Mouse (Mus musculus) kidney, adult 2 months (tissue): ENCODE data around the gene Aldh8a1. TPM values are rescaled to one million over a fixed set of nuclear protein-coding genes. Genes with fewer than 3 reads are reported as not detected.

ENCODE experiments used
- DNase-seq: peaks from one replicate; pipeline ENCODE4 v3.0.0; 2021
- H3K27ac ChIP-seq: fragments of 200-500 bp; 2 replicates; pipeline ENCODE4 v1.5.1; 2012; ENCODE audit warnings: low read depth, low read length, control low read depth, inconsistent platforms; ENCODE audit not compliant: insufficient read depth
- H3K27me3 ChIP-seq: fragments of 200-500 bp; replicated peaks from 2 replicates; pipeline ENCODE4 v1.6.1; 2012; ENCODE audit warnings: mild to moderate bottlenecking, moderate library complexity, low read length, inconsistent platforms; ENCODE audit not compliant: control insufficient read depth, insufficient read depth
- H3K36me3 ChIP-seq: fragments of 200-500 bp; 2 replicates; pipeline ENCODE4 v1.6.1; 2012; ENCODE audit warnings: mild to moderate bottlenecking, moderate library complexity, low read length, inconsistent platforms; ENCODE audit not compliant: control insufficient read depth, insufficient read depth
- H3K4me1 ChIP-seq: fragments of 200-500 bp; 2 replicates; pipeline ENCODE4 v1.6.1; 2011; ENCODE audit warnings: low read length; ENCODE audit not compliant: control insufficient read depth, insufficient read depth
- H3K4me3 ChIP-seq: fragments of 200-500 bp; 2 replicates; pipeline ENCODE4 v1.5.1; 2011; ENCODE audit warnings: mild to moderate bottlenecking, low read depth, low read length, control low read depth; ENCODE audit not compliant: insufficient read depth
- CTCF ChIP-seq: fragments of 200-500 bp; conservative IDR thresholded peaks from 2 replicates; pipeline ENCODE4 v1.5.1; 2011; ENCODE audit warnings: low read depth, mild to moderate bottlenecking, control low read depth, low read length, moderate library complexity, mixed read lengths; ENCODE audit not compliant: insufficient read depth, insufficient read length
- POLR2A ChIP-seq: fragments of 200-500 bp; IDR thresholded peaks from one replicate; pipeline ENCODE4 v1.6.1; 2011; ENCODE audit warnings: low read depth, low read length, control low read depth
- WGBS: fragments of 180-500 bp; shearing (Covaris S2); methylation state at CpG from one replicate; pipeline ENCODE4 v1.1.7; 2018; 5-methylcytosine and 5-hydroxymethylcytosine counted together
- polyA plus RNA-seq: library from polyadenylated mRNA; depleted of rRNA; stranded (reverse); fragments of >200 nt; gene quantifications from 2 replicates; pipeline ENCODE4 v1.2.3, GENCODE M21; 2012

Gene Aldh8a1
- polyA plus RNA-seq, 1 experiment, result 238 TPM

- Histone ChIP-seq H3K27ac (no peak overlapping the region), H3K4me3 (no peak overlapping the region), H3K4me1 (0 out of 2 replicates have a peak, but pooled peaks cover 2% of the 10 kb centered on the region), H3K27me3 (no peaks in the 10 kb centered on the region), H3K36me3 (no peaks in the 10 kb centered on the region; the same call in 1 of the 2 replicates)
- DNase-seq, result peak; percentile 28
- WGBS, result 66% methylated on average over 2 of the region's 2 CpGs
- TF ChIP-seq CTCF, result no peak
- TF ChIP-seq POLR2A, result no peak
These were observed 23.4 kb downstream of the Aldh8a1 start for GRCm38 (mm10) chr10:21400453-21400852.

- Histone ChIP-seq H3K27me3 (no peaks in the 10 kb centered on the region), H3K36me3 (no peaks in the 10 kb centered on the region; the same call in 1 of the 2 replicates), H3K4me1 (0 out of 2 replicates have a peak, but pooled peaks cover 2% of the 10 kb centered on the region), H3K4me3 (no peak overlapping the region), H3K27ac (no peak overlapping the region)
- TF ChIP-seq POLR2A, result no peak
- no peak for TF ChIP-seq CTCF
- DNase-seq, result no peak
- WGBS, result 39% methylated on average over 4 of the region's 4 CpGs
These were observed 24.2 kb downstream of the Aldh8a1 start for GRCm38 (mm10) chr10:21401259-21401658.

- Histone ChIP-seq H3K4me1 (no peaks in the 10 kb centered on the region), H3K36me3 (no peaks in the 10 kb centered on the region), H3K27ac (no peak overlapping the region), H3K27me3 (no peaks in the 10 kb centered on the region), H3K4me3 (no peak overlapping the region)
- DNase-seq, result no peak
- TF ChIP-seq CTCF (no peak), POLR2A (no peak)
- 95% methylated on average over 4 of the region's 4 CpGs for WGBS
These were observed 27.7 kb downstream of the Aldh8a1 start for GRCm38 (mm10) chr10:21404822-21405221.

- no peaks in the 10 kb centered on the region for H3K4me1 ChIP-seq
- no peaks in the 10 kb centered on the region for H3K36me3 ChIP-seq
- no peak for DNase-seq
- no peaks in the 10 kb centered on the region for H3K27me3 ChIP-seq
- H3K27ac ChIP-seq, result peak overlapping the region; percentile 67
- TF ChIP-seq CTCF, result no peak
- 51% methylated on average over 11 of the region's 11 CpGs for WGBS
- no peak overlapping the region for H3K4me3 ChIP-seq
These were observed 28.8 kb downstream of the Aldh8a1 start for GRCm38 (mm10) chr10:21405707-21406534.

GRCm38 (mm10) chr10:21410711-21411110 lies 33.6 kb downstream of the Aldh8a1 start:
- Histone ChIP-seq H3K27me3 (no peaks in the 10 kb centered on the region), H3K4me3 (no peak overlapping the region), H3K27ac (no peak overlapping the region), H3K4me1 (no peaks in the 10 kb centered on the region), H3K36me3 (no peaks in the 10 kb centered on the region)
- TF ChIP-seq CTCF (no peak), POLR2A (no peak)
- WGBS, result 77% methylated on average over 5 of the region's 5 CpGs
- no peak for DNase-seq

- H3K27ac ChIP-seq, result no peak overlapping the region
- H3K4me1 ChIP-seq, result no peaks in the 10 kb centered on the region
- no peak for DNase-seq
- 71% methylated on average over 6 of the region's 6 CpGs for WGBS
- TF ChIP-seq POLR2A, result no peak
- TF ChIP-seq CTCF, result no peak
- no peaks in the 10 kb centered on the region for H3K27me3 ChIP-seq
- no peaks in the 10 kb centered on the region for H3K36me3 ChIP-seq
- no peak overlapping the region for H3K4me3 ChIP-seq
These were observed 34.6 kb downstream of the Aldh8a1 start for GRCm38 (mm10) chr10:21411621-21412205.

- Histone ChIP-seq H3K27ac (no peak overlapping the region), H3K36me3 (no peaks in the 10 kb centered on the region), H3K4me3 (no peak overlapping the region), H3K27me3 (no peaks in the 10 kb centered on the region), H3K4me1 (no peaks in the 10 kb centered on the region)
- TF ChIP-seq CTCF (no peak), POLR2A (no peak)
- no peak for DNase-seq
- WGBS, result 81% methylated on average over 4 of the region's 4 CpGs
These were observed 37.9 kb downstream of the Aldh8a1 start for GRCm38 (mm10) chr10:21415031-21415430.
